Mouse (Mus musculus) limb, embryonic 13.5 days (tissue): ENCODE measurements around the gene Gnat2. TPM values are rescaled to one million over a fixed set of nuclear protein-coding genes. Genes with fewer than 3 reads are reported as not detected.

Source experiments
- ATAC-seq: fragments of 200-750 bp; cut with Nextera tagmentation; 2 replicates; pipeline ENCODE4 v1.8.0; 2017; ENCODE audit warnings: low read depth, moderate number of reproducible peaks, moderate TSS enrichment; ENCODE audit not compliant: low FRiP score
- H3K27ac ChIP-seq: fragments of 300-500 bp; sonication (generic); 2 replicates; pipeline ENCODE4 v1.5.1; 2015; ENCODE audit warnings: inconsistent platforms, mild to moderate bottlenecking, moderate library complexity
- H3K27me3 ChIP-seq: fragments of 300-500 bp; sonication (generic); 2 replicates; pipeline ENCODE4 v1.6.1; 2015; ENCODE audit warnings: mild to moderate bottlenecking, inconsistent platforms
- H3K36me3 ChIP-seq: fragments of 300-500 bp; sonication (generic); 2 replicates; pipeline ENCODE4 v1.6.1; 2015; ENCODE audit warnings: inconsistent platforms, mild to moderate bottlenecking, moderate library complexity
- H3K4me1 ChIP-seq: fragments of 300-500 bp; sonication (generic); 2 replicates; pipeline ENCODE4 v1.6.1; 2015; ENCODE audit warnings: inconsistent platforms
- H3K4me2 ChIP-seq: fragments of 300-500 bp; sonication (generic); replicated peaks from 2 replicates; pipeline ENCODE4 v1.6.1; 2015; ENCODE audit warnings: inconsistent platforms, mild to moderate bottlenecking, moderate library complexity
- H3K4me3 ChIP-seq: fragments of 300-500 bp; sonication (generic); 2 replicates; pipeline ENCODE4 v1.5.1; 2015; ENCODE audit warnings: moderate library complexity, mild to moderate bottlenecking, inconsistent platforms
- H3K9ac ChIP-seq: fragments of 300-500 bp; sonication (generic); 2 replicates; pipeline ENCODE4 v1.6.1; 2015; ENCODE audit warnings: mild to moderate bottlenecking, inconsistent platforms
- H3K9me3 ChIP-seq: fragments of 300-500 bp; sonication (generic); 2 replicates; pipeline ENCODE4 v1.6.1; 2016; ENCODE audit warnings: inconsistent platforms
- WGBS: fragments of 180-500 bp; shearing (Covaris S2); methylation state at CpG from one replicate; pipeline ENCODE4 v1.1.7; 2015; 5-methylcytosine and 5-hydroxymethylcytosine counted together
- polyA plus RNA-seq: library from polyadenylated mRNA; unstranded; fragments of >200 nt; fragmentation: Nextera tagmentation; extraction: Ambion mirVana; gene quantifications from 2 replicates; pipeline ENCODE4 v1.2.1, GENCODE M21; 2015

Gnat2 gene
- 0.72 and 0.78 TPM in 2 replicates for polyA plus RNA-seq

DNA sequence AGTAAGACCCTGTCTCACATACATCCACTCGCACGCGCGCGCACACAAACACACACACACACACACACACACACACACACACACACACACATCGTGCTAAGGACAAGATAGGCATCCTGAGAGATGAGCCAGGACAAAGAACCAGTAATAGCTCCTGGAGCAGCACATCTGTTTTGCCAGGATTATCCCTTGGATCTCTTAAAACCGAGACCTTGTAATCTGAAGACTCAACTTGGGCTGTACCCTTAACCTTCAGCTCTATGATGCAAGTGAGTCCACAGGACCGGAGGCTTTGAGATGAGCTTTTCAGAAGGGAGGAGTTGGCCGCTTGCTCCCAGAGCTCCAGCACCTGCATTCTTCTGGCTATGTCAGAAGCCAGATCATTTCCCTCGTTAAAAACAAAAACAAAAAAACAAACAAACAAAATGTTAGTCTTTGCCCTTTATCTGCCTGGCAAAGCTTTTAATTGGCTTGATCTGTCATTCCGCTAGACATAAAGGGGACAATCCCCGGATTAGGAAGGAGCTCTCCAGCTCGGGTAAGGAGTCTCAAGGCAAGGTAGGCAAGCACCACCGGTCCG is at the start of gene Gnat2:
Gene Gnat2 (plus strand): TSS at position 254 of the 580 bp plus-strand sequence.
- Histone ChIP-seq H3K36me3 (no peaks in the 10 kb centered on the region), H3K27me3 (no peaks in the 10 kb centered on the region), H3K4me3 (no peak within 1 kb of the TSS), H3K9me3 (no peaks in the 10 kb centered on the region), H3K9ac (no peak within 1 kb of the TSS), H3K4me1 (peaks cover 17% of the 10 kb centered on the region), H3K27ac (no peak within 1 kb of the TSS), H3K4me2 (no peak within 1 kb of the TSS)
- WGBS: 80% methylated on average over 15 of the region's 15 CpGs
- no peak for ATAC-seq

- WGBS: 7% methylated on average over 29 of the region's 29 CpGs
- ATAC-seq: peak; percentile 92
- H3K27ac ChIP-seq: peak within 1 kb of the TSS; percentile 44; the same call in 1 of the 2 replicates
Observed at GRCm38 (mm10) chr3:108044394-108045140, 48.0 kb upstream of the Gnat2 start, which contains the start of gene Gstm4. Gene Gstm4 (minus strand): TSS chr3:108044894.

GRCm38 (mm10) chr3:108046944-108047655 is 45.5 kb upstream of the Gnat2 start:
- H3K9ac ChIP-seq: no peak overlapping the region
- WGBS: 79% methylated on average over 2 of the region's 2 CpGs
- H3K4me3 ChIP-seq: no peak overlapping the region
- H3K9me3 ChIP-seq: no peaks in the 10 kb centered on the region
- no peak for ATAC-seq
- H3K4me2 ChIP-seq: no peak overlapping the region
- no peaks in the 10 kb centered on the region for H3K4me1 ChIP-seq
- H3K36me3 ChIP-seq: no peaks in the 10 kb centered on the region
- H3K27ac ChIP-seq: no peak overlapping the region
- H3K27me3 ChIP-seq: no peaks in the 10 kb centered on the region

More at GRCm38 (mm10) chr3:108044394-108045140, 48.0 kb upstream of the Gnat2 start, which contains the start of gene Gstm4:
- Histone ChIP-seq H3K4me1 (no peaks in the 10 kb centered on the region), H3K36me3 (no peaks in the 10 kb centered on the region), H3K27me3 (no peaks in the 10 kb centered on the region), H3K9ac (peak within 1 kb of the TSS; percentile 74), H3K4me3 (peak within 1 kb of the TSS; percentile 60), H3K4me2 (peak within 1 kb of the TSS; percentile 85), H3K9me3 (no peaks in the 10 kb centered on the region)

- no peaks in the 10 kb centered on the region for H3K36me3 ChIP-seq
- no peak overlapping the region for H3K4me2 ChIP-seq
- no peak overlapping the region for H3K27ac ChIP-seq
- no peak for ATAC-seq
- H3K4me3 ChIP-seq: no peak overlapping the region
- H3K4me1 ChIP-seq: no peaks in the 10 kb centered on the region
- no peaks in the 10 kb centered on the region for H3K9me3 ChIP-seq
- no peaks in the 10 kb centered on the region for H3K27me3 ChIP-seq
- whole genome bisulfite sequencing: 69% methylated on average over 3 of the region's 3 CpGs
- no peak overlapping the region for H3K9ac ChIP-seq
Observed at GRCm38 (mm10) chr3:108048306-108048705, 44.3 kb upstream of the Gnat2 start.

GRCm38 (mm10) chr3:108050493-108050892 is 42.1 kb upstream of the Gnat2 start:
- WGBS: 93% methylated on average over 5 of the region's 5 CpGs
- no peak for ATAC-seq
- no peaks in the 10 kb centered on the region for H3K36me3 ChIP-seq

GRCm38 (mm10) chr3:108061420-108061819 is 31.2 kb upstream of the Gnat2 start:
- H3K36me3 ChIP-seq: no peaks in the 10 kb centered on the region
- no peak overlapping the region for H3K4me3 ChIP-seq
- H3K27ac ChIP-seq: no peak overlapping the region
- no peaks in the 10 kb centered on the region for H3K9me3 ChIP-seq
- ATAC-seq: no peak
- H3K27me3 ChIP-seq: no peaks in the 10 kb centered on the region
- peak overlapping the region; percentile 39; the same call in 1 of the 2 replicates for H3K4me2 ChIP-seq
- no peaks in the 10 kb centered on the region for H3K4me1 ChIP-seq
- WGBS: 19% methylated on average over 7 of the region's 7 CpGs
- no peak overlapping the region for H3K9ac ChIP-seq

More at GRCm38 (mm10) chr3:108050493-108050892, 42.1 kb upstream of the Gnat2 start:
- Histone ChIP-seq H3K27ac (no peak overlapping the region), H3K4me2 (no peak overlapping the region), H3K9ac (no peak overlapping the region), H3K4me1 (no peaks in the 10 kb centered on the region), H3K9me3 (no peaks in the 10 kb centered on the region), H3K4me3 (no peak overlapping the region), H3K27me3 (no peaks in the 10 kb centered on the region)

- no peaks in the 10 kb centered on the region for H3K27me3 ChIP-seq
- H3K4me2 ChIP-seq: no peak overlapping the region
- no peaks in the 10 kb centered on the region for H3K36me3 ChIP-seq
- 80% methylated on average over 8 of the region's 8 CpGs for WGBS
- no peak for ATAC-seq
- H3K9me3 ChIP-seq: no peaks in the 10 kb centered on the region
- no peak overlapping the region for H3K27ac ChIP-seq
- H3K4me1 ChIP-seq: no peaks in the 10 kb centered on the region
- H3K9ac ChIP-seq: no peak overlapping the region
- no peak overlapping the region for H3K4me3 ChIP-seq
Observed at GRCm38 (mm10) chr3:108062648-108063047, 29.9 kb upstream of the Gnat2 start.

- no peak overlapping the region for H3K27ac ChIP-seq
- no peaks in the 10 kb centered on the region for H3K27me3 ChIP-seq
- H3K9ac ChIP-seq: no peak overlapping the region
- H3K4me1 ChIP-seq: no peaks in the 10 kb centered on the region
- ATAC-seq: no peak; the same call in 1 of the 2 replicates
- 76% methylated on average over 4 of the region's 4 CpGs for WGBS
- H3K4me3 ChIP-seq: no peak overlapping the region
- H3K4me2 ChIP-seq: no peak overlapping the region
- H3K9me3 ChIP-seq: no peaks in the 10 kb centered on the region
- H3K36me3 ChIP-seq: no peaks in the 10 kb centered on the region
Observed at GRCm38 (mm10) chr3:108064672-108065071, 27.9 kb upstream of the Gnat2 start.

GRCm38 (mm10) chr3:108065551-108065950 is 27.0 kb upstream of the Gnat2 start:
- H3K9ac ChIP-seq: no peak overlapping the region
- no peak overlapping the region for H3K4me2 ChIP-seq
- no peaks in the 10 kb centered on the region for H3K27me3 ChIP-seq
- no peaks in the 10 kb centered on the region for H3K4me1 ChIP-seq
- no peak overlapping the region for H3K27ac ChIP-seq
- no peaks in the 10 kb centered on the region for H3K36me3 ChIP-seq
- WGBS: 85% methylated on average over 9 of the region's 9 CpGs
- H3K4me3 ChIP-seq: no peak overlapping the region
- ATAC-seq: no peak
- H3K9me3 ChIP-seq: no peaks in the 10 kb centered on the region

- Histone ChIP-seq H3K9me3 (no peaks in the 10 kb centered on the region), H3K36me3 (peaks cover 5% of the 10 kb centered on the region), H3K27me3 (no peaks in the 10 kb centered on the region), H3K4me3 (no peak overlapping the region), H3K4me1 (no peaks in the 10 kb centered on the region), H3K27ac (no peak overlapping the region), H3K9ac (no peak overlapping the region), H3K4me2 (no peak overlapping the region)
- 72% methylated on average over 6 of the region's 6 CpGs for WGBS
- ATAC-seq: no peak
Observed at GRCm38 (mm10) chr3:108067370-108067934, 25.1 kb upstream of the Gnat2 start.

DNA sequence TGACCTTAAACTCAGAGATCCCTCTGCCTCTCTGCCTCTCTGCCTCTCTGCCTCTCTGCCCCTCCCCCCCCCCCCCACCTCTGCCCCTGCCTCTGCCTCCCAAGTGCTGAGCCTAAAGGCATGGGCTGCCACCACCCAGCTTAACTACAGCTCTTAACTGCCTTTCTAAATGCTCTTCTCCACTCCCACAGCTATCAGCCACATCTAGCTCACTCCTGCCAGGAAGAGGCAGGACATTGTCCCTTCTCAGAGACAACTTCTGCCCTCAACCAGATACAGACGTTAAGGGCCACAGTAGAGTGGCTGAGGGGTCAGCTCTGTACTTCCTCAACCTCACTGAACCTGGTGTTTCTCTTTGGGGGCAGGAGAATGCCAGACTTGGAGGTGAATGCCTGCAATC is 23.8 kb upstream of the Gnat2 start:
- Histone ChIP-seq H3K9me3 (no peaks in the 10 kb centered on the region), H3K27me3 (no peaks in the 10 kb centered on the region), H3K4me3 (no peak overlapping the region), H3K4me1 (no peaks in the 10 kb centered on the region), H3K9ac (no peak overlapping the region), H3K36me3 (peaks cover 14% of the 10 kb centered on the region), H3K27ac (no peak overlapping the region), H3K4me2 (no peak overlapping the region)
- WGBS: 16% methylated on average over 1 of the region's 1 CpGs
- ATAC-seq: no peak
